Mouse (Mus musculus) cerebellum, adult 2 months (tissue): ENCODE measurements around the gene Chrnb2.

Source experiments
- CTCF ChIP-seq: fragments of 200-500 bp; IDR thresholded peaks from 2 replicates; pipeline ENCODE4 v1.5.1; 2011; ENCODE audit warnings: low read depth, mild to moderate bottlenecking, control low read depth, low read length, moderate library complexity, borderline replicate concordance; ENCODE audit not compliant: insufficient read depth
- POLR2A ChIP-seq: fragments of 200-500 bp; IDR thresholded peaks from 2 replicates; pipeline ENCODE4 v1.6.1; 2011; ENCODE audit warnings: low read length, control low read depth, borderline replicate concordance; ENCODE audit not compliant: insufficient read depth

GRCm38 (mm10) chr3:89755283-89755682, 9.1 kb downstream of the Chrnb2 start:
- TF ChIP-seq CTCF (no peak), POLR2A (no peak)
